Mouse (Mus musculus) adrenal gland, adult 8-10 months (tissue): ENCODE data around the gene Bcl2. TPM values are rescaled to one million over a fixed set of nuclear protein-coding genes. Genes with fewer than 3 reads are reported as not detected.
"Not testable (repeated sequence)": the region's sequence is repeated elsewhere in the genome, so short reads cannot be mapped to it uniquely, and the experiment has no call there.

Experiments used
- DNase-seq: peaks from one replicate; pipeline ENCODE4 v3.0.0; 2022
- total RNA-seq, 4 experiments: library from RNA; stranded (reverse); gene quantifications; 2 replicates each; pipeline ENCODE4 v1.2.4; 2022

Gene Bcl2
- total RNA-seq, result 1 to 10 TPM; 5.8 to 7.7 (median 6.9) TPM

DNA sequence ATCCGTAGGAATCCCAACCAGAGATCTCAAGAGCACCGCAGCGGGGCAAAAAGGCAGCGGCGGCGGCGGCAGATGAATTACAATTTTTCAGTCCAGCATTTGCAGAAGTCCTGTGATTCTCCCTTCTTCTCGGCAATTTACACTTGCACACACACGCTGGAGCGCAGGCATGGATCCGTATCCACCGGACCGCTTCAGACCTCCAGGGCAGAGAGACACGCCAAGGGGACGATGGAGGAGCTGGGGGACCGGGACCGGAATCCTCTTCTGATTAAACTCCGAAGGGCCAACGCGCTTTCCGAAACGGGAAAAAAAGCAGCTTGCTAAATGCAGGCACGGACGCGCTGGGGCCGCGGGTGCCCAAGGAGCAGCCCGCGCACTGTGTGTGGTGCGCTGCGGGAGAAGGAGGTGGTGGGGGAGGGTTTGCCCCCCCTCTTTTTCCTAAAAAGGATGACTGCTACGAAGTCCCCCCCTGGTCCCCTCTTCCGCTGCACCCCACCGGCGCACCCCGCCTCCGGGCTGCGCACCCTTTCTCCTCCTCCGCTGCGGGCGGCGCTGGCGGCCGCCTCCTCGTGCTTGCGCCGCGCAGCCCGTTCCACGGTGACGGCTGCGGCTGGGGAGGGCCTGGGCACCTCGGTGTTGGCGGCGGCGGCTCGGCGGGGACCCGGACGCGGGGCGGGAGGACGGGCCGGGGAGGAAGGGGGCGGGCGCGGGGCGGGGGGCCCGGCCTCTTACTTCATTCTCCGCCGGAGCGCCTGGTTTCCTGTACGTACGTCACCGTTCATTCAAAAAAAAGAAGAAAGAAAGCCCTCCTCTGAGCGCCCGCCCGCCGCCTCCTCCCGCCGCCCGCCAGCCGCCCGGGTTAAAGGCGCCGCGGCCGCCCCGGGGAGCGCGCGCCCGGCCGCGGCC is at the start of gene Bcl2:
TSS of gene Bcl2 (minus strand) at position 654 of the 909 bp plus-strand sequence.
- DNase-seq, result peak; percentile 65

DNA sequence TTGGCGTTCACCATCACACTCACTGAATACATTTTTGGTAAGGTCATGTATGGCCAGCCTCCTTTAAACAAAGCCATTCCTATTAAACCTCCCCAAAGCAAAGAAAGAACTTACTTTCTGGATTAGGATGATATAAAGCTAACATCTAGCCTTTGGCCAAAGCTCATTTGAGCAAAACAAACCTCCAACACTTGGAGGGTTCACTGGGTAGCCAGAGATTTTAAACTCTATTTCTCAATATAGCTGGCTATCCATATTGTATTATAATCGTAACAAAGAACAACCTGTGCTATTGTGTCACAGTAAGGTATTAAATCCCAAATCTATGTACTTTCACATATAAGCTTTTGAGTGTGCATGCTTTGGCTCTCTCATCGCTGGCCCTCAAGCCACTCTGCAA is 46.7 kb upstream of the Bcl2 start:
- no peak for DNase-seq

DNA sequence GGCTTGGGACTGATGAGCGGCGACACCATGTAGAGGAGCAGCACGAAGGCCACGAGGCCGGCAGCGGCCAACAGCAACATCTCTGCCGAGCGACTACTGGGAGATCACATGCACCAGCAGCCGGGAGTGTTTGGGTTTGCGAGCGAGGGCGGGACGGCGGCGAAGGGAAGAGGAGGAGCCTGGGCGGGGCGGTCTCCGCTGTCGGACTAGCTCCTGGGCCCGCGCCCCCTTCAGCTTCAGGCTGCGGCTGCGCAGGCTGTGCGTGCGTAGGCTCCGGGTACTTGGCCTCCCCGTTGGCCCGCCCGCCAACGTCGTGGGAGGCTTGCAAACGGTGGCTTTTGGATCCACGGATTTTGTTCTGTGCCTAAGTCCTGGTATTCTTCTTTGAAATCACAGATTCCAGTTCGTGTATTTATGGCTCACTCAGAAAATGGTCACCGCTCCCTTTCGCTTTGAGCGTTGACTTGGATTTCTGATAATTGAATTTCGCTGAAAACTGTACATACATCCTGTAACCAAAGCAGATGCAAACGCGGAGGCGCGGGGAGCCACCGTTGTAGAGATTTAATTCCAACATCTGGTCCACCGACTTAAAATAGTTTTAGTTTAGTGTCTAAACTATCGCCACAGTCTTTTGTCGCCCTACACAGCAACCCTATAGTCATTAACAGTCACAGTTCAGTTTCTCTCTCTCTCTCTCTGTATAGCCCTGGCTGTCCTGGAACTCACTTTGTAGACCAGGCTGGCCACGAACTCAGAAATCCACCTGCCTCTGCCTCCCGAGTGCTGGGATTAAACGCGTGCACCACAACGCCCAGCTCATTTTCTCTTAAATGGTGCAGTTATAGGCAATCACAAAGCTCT is 45.7 kb upstream of the Bcl2 start, which contains the start of gene Kdsr:
TSS of gene Kdsr (minus strand) at position 156 of the 864 bp plus-strand sequence.
- peak; percentile 97 for DNase-seq

DNA sequence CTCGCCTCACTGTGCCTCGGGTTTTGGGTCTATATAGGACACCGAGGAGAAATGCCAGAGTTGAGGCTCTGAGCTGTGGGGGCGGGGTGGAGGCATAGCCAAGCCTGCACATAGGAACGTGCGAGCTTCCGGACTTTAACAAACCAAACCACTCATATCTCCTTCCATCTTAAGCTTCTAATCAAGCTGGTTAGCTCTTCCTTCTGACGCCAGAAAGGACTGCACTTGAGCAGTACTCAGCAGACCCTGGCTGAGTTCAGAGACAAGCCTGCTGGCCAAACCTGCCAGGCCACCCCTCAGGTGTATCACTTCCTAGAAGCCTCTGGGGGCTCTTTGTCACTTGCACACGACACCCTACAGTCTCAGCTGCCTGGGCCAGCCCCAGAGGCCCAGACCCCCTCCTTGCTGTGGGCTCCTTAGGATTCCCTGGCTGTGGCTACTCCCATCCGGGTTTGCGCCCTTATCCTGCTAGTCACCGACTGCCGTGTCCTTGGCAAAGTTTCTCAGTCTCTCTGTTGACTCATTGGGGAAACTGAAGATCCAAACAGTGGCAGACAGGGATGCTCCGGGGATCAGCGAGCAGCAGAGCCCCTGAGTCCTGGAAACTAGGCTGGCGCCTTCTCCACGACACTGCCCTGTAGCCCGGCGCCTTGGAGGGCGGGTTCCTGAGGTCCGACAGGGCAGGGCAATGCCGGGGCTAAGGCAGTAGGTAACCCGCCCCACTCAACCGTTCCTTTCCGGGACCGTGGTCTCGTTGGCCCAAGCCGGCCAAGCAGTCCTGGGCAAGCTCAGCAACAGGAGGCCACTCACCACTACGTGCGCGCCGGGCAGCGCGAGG is 44.9 kb upstream of the Bcl2 start:
- DNase-seq, result peak; percentile 69

DNA sequence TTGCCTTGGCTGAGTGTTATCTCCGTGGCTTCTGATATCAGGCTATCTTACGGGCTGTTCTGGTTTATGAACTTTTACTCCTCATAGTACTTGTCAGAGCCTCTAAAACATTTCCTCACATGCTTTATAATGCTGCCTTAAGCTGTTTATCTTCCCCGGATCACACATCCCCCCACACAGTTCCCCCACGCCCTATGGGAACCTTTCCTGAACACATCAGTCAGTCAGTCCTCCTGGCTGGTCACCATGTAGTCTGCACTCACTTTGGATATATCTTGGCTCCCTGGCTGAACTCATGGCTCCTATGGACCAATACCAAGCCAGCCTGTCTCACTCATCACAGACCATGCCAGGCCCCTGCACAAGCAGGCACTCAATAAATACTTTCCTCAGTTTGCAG is 42.6 kb upstream of the Bcl2 start:
- DNase-seq, result no peak

DNA sequence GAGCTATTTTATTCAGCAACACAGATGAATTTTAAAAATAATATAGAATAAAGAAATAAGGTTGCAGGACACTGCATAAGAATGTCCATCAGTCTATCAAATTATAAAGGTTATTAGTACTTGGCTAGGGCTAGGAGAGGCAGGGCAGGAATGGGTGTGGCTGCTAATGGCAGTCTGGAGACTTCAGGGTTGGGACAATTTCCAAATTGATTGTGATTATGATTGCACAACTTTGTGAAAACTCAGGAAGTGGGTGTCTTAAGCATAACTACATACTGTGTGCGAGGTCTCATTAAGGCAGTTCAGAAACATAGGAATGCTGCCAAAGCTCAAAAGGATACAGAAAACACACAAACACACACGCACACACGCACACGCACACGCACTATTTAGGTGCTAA is 37.9 kb upstream of the Bcl2 start:
- no peak for DNase-seq

DNA sequence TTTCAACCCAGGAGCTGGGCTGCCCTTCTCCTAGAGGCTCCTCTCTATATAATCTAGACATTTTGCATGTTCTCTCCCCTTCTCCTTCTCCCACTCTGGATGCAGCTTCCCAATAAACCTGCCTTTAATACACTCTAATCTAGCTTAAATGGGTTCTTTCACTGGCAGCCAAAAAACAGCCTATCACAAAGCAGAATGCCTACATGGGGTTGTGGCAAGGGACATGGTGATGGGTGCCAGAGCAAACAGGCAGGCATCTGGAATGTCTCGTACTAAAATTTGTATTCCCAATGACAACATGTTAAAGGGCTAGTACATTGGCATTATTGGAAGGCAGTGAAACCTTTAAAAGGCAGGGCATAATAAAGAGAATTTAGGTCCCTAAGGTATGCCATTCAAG is 36.6 kb upstream of the Bcl2 start:
- no peak for DNase-seq

DNA sequence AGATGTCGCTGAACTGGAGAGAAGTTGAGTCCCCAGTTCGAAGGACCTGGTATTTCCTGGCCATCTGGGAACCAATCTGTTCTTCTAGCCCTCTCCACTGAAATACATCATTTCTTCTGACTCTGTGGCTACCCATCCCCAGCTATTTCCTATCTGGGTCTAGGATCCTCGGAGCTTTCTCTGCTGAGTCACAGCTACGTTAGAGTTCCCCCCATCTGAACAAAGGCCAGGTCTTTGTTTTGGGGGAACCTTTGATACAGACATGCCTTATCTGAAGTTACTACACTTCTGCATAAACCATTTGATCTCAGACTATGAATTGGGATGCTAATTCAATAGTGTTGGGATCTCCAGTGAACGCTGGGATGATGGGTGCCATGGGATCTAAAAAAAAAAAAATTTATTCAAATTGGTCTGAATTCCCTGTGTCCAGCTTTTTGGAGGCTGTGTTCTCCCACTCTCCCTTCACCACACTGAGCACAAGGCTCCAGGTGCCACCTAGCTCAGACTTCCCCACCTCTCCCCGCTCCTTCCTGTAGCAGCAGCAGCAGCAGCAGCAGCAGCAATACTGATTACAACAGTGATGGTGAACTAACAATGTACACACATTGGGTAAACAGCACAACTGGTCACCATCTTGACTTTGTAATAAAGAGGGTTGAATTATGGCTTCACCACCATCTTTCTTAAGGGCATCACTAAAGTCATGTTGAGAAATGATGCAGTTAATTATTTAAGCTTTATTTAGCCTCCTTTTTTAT is 34.7 kb upstream of the Bcl2 start:
- no peak for DNase-seq

DNA sequence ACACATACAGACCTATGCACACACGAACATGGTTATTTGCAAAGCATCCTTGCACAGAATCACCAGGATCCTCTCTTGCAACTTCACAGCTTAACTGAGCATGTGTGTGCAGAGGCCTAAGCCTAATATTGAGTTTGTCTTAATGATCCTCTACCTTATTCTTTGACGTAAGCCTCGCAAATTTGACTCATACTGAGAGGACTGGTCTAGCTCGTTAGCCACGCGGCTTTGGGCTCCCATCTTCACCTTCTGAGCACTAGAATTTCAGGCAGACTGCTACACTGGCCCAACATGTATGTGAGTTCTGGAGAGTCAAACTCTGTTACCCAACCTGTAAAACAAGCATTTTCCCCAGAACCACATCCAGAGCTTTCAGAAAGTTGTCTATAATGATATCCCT is 28.9 kb upstream of the Bcl2 start:
- no peak for DNase-seq

DNA sequence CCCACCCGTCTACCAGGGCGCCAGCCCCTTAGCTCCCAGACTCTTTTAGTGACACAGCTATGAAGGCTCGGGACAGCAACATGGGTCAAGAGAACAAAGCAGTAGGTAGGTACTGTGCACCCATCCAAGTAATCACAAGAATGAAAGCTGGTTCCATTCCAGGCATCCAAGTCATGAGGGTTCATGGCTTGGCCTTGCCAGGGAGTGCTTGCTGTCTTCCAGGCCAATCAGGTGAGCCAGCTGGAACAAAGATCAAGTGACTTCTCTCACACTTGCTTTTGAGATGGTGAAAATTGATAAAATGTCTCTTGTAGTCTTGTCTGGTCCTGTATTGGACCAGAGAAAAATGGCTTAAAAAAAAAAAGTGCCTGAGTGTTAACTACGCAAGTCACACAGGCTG is 26.7 kb upstream of the Bcl2 start:
- no peak for DNase-seq

DNA sequence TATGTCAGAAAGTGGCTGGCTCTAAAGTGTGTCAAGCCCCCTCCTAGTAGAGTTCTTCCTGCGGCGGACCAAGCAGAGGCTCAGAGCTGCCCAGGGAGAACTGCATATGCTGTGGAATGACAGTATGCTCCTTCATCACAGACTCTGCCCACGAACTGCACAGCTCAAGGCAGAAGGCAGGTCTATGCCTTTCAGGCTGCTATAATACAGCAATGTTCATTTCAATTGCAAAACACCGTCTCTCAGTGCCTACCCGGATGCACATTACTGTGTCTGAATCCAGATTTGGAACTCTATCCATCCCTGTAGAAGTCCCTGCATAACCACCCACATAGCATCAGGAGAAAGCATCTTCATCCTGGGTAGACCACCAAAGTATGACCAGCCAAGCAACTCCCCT is 25.7 kb upstream of the Bcl2 start:
- no peak for DNase-seq

DNA sequence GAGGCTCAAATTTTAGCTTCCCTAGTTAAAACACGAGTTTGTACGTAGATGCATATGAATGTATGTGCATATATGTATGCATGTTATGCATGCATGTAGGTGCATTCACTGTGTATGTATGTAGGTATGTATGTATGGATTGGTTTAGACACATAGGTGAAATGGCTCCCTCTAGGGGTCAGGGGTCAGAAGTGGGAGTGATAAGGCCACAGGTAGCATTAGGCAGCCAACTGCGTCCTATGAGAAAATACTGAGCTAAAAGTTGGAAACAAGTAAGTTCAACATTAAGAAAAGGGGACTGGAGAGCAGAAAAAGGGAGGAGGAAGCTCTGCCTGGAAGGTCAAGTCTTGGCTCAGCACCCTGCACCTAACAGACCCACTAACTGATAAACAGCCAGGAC is 24.0 kb upstream of the Bcl2 start:
- no peak for DNase-seq

DNA sequence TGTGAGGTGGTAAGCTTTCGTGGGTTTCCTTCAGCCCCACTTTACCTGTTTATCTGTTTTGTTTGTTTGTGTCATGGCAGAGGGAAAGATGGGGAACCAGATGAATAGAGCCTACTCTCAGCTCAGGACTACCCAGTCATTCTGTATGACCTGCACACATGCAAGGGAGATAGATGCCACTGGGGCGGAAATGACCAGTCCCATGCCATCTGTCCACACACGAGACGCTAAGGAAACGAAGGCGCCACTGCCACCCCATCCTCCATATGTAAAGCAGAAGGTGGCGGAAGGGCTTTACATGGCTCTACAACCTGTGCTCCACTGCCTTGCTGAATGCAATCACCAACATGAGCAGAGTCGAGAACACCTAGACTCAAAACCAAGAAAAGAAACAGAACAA is 22.1 kb upstream of the Bcl2 start:
- DNase-seq, result no peak

DNA sequence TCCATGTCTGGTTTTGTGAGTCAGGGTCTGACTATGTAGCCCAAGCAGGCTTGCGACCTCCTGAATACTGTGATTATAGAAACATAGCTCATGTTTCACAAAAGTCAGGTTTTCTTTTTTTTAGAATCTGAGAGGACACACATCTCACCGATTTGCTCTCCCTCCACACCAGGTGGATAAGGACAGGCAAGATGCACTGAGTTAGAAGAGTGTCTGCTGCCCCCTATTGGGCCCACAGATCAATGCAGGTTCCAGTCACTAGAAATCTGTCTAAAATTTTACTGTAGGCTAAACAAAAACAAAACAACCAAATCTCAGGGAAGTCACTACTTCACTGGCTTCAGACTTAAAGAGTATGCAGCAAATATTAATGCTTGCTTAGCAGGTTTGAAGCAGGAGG is 21.5 kb upstream of the Bcl2 start:
- DNase-seq, result no peak

DNA sequence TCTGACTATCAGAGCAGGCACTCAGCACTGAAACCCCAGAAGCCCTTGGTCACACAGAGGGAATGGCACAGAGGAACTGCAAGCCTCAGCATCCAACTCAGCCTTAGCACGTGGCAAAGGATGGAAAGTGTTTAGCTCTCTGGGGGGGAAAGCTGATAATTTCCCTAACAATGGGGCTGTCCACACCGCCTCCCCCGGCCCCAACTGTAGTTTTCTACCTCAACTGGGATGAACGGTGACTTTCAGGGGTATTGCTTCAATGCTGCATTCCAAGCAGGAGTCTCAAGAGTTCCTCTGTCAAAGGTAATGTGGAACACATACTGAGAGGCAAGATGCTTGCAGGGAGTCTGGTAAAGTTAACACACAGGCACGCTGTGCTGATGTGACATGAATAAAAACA is 8.0 kb upstream of the Bcl2 start:
- no peak for DNase-seq

DNA sequence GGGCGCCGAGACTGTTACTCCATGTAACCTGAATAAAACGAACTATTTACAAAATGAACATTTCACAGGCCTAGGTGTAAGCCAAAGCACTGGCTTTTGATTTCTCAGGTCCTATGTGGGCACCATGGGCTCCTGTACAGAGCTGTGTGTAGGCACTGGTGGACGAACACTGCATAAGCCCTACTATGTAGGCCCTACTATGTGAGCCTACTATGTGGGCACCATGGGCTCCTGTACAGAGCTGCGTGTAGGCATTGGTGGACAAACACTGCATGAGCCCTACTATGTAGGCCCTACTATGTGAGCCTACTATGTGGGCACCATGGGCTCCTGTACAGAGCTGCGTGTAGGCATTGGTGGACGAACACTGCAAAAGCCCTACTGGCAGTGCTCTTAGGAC is 3.7 kb upstream of the Bcl2 start:
- not testable (repeated sequence) for DNase-seq

DNA sequence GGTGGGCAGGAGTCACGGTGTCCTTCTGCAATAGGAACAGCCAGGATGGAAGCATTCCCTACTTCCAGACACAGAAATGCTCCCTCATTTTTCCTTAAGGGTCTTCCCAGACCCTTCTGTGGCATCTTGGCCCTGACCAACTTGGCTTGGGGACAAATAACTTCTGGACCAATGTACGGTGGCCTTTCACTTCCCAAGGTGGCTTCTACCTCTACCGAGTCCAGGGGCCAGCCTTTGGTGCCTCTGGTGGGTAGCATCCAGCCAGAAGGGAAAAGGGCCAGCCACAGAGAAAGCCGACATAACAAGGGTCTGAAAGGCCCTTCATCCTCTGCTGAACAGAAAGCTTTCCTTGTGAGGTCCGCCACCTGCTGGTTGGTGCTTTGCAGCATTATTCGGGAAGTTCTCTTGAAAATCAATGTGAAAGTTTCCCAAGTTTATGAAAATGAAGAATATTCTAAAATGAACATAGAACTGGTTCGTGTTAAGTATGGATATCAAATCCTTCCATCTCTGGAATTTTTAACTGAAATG is 3.1 kb upstream of the Bcl2 start:
- DNase-seq, result peak; percentile 41

DNA sequence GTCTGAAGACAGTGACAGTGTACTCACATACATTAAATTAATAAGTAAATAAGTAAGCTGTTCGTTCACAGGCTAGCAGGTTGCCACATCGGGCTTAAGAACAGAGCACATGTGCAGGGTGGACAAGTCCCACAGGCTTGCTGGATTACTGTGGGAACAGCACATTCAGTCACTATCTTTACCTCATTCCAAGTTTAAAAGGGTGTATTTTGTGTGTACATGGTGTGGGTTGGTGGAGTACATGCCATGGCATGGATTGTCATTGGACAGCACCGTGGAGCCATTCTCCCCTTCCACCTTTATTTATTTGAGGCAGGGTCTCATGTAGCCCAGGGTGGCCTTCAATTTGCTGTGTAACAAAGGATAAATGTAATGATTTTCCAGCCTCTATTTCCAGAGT is 2.1 kb upstream of the Bcl2 start:
- DNase-seq, result no peak

DNA sequence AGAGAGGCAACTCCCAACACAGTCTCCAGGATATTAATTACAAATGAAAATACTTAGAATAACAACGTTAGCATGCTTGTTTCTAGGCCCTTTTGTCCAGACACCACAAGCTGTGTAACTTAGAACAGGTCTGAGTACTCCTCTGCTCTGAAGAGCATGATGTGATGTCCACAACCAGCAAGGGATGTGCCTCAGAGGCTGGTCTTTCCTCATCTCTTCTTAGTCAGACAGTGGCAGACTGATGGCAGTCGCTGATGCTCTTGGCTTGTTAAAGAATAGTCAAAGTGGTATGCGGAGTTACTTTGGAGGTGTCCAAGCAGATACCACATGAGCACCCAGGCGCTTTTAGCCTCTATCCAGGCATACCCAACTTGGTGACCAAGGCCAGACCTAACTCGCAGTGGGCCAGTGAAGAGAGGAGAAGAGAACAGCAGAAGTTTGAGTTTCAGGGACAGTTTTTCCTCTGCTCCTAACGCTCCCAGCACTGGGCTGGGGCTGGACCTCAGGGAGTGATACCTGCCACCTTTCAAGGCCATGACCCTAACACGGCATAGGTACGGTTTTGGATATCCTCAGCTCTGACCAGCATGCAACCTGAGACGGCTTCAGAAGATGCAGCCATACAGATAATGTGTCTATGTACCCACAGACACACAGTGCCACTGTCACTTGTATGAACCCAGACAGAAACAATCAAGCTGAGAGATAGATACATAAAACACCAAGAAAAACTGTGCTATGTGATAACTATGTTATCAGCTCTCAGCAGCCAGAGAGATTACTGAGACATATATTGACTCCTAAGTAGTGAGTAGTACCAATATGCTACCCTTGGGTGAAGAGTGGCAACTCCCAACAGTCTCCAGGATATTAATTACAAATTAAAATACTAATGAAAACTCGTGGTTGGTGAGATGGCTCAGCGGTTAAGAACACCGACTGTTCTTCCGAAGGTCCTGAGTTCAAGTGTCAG is 1.3 kb upstream of the Bcl2 start:
- no peak for DNase-seq

DNA sequence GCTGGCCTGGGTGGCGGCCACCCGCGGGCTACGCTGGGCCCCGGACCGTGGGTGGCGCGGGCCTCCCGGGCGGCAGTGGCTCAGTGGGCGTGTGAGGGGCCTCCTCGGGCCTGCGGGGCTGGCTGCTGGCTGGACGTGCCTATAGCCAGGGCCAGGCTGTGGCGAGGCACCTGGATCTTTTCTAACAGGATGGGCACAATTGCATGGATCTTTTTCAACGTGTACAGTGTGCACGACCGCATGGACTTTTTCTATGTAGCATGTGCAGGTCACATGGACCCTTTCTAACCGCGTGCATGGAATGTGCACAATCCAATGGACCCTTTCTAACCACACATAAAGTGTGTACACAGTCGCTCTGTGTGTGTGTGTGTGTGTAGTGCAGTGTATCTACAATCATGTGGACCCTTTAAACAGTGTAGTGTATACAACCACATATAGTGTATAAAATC is 482 bp upstream of the Bcl2 start:
- no peak for DNase-seq
